Mouse (Mus musculus) olfactory bulb, adult 2 months (tissue): ENCODE measurements at regions not wholly inside any gene's neighbourhood (a gene's known extent, or its start where the extent isn't known, plus 50 kb on each side); places are given as distances from the start of the nearest gene placed in this dataset.

Source experiments
- CTCF ChIP-seq: fragments of 200-500 bp; IDR thresholded peaks from 2 replicates; pipeline ENCODE4 v1.5.1; 2012; ENCODE audit warnings: low read depth, mild to moderate bottlenecking, low read length, moderate library complexity; ENCODE audit not compliant: insufficient read depth
- POLR2A ChIP-seq: fragments of 200-500 bp; IDR thresholded peaks from 2 replicates; pipeline ENCODE4 v1.6.1; 2012; ENCODE audit warnings: mild to moderate bottlenecking, low read depth, low read length, moderate library complexity; ENCODE audit not compliant: insufficient read depth

GRCm38 (mm10) chr4:31367031-31367430 is 596.9 kb upstream of the Map3k7 start:
- no peak for TF ChIP-seq CTCF
- TF ChIP-seq POLR2A = no peak
